Mouse (Mus musculus) hindbrain, embryonic 13.5 days (tissue): ENCODE measurements around the gene Plaa. TPM values are rescaled to one million over a fixed set of nuclear protein-coding genes. Genes with fewer than 3 reads are reported as not detected.
"Not testable (repeated sequence)": the region's sequence is repeated elsewhere in the genome, so short reads cannot be mapped to it uniquely, and the experiment has no call there.

Source experiments
- ATAC-seq: fragments of 200-750 bp; cut with Nextera tagmentation; 2 replicates; pipeline ENCODE4 v1.8.0; 2017; ENCODE audit warnings: moderate TSS enrichment; ENCODE audit not compliant: low FRiP score
- H3K27ac ChIP-seq: fragments of 300-500 bp; sonication (generic); 2 replicates; pipeline ENCODE4 v1.5.1; 2015; ENCODE audit warnings: inconsistent platforms, mild to moderate bottlenecking, moderate library complexity
- H3K27me3 ChIP-seq: fragments of 300-500 bp; sonication (generic); 2 replicates; pipeline ENCODE4 v1.6.1; 2015; ENCODE audit warnings: mild to moderate bottlenecking, inconsistent platforms
- H3K36me3 ChIP-seq: fragments of 300-500 bp; sonication (generic); 2 replicates; pipeline ENCODE4 v1.6.1; 2015; ENCODE audit warnings: mild to moderate bottlenecking, inconsistent platforms
- H3K4me1 ChIP-seq: fragments of 300-500 bp; sonication (generic); replicated peaks from 2 replicates; pipeline ENCODE4 v1.6.1; 2015; ENCODE audit warnings: inconsistent platforms
- H3K4me2 ChIP-seq: fragments of 300-500 bp; sonication (generic); 2 replicates; pipeline ENCODE4 v1.6.1; 2015; ENCODE audit warnings: inconsistent platforms, mild to moderate bottlenecking, moderate library complexity
- H3K4me3 ChIP-seq: fragments of 300-500 bp; sonication (generic); 2 replicates; pipeline ENCODE4 v1.5.1; 2015; ENCODE audit warnings: mild to moderate bottlenecking, inconsistent platforms
- H3K9ac ChIP-seq: fragments of 300-500 bp; sonication (generic); 2 replicates; pipeline ENCODE4 v1.6.1; 2015; ENCODE audit warnings: mild to moderate bottlenecking, inconsistent platforms
- H3K9me3 ChIP-seq: fragments of 300-500 bp; sonication (generic); 2 replicates; pipeline ENCODE4 v1.6.1; 2016; ENCODE audit warnings: inconsistent platforms
- WGBS: fragments of 180-500 bp; shearing (Covaris S2); methylation state at CpG from one replicate; pipeline ENCODE4 v1.1.7; 2015; 5-methylcytosine and 5-hydroxymethylcytosine counted together
- polyA plus RNA-seq: library from polyadenylated mRNA; unstranded; fragments of >200 nt; fragmentation: Nextera tagmentation; extraction: Ambion mirVana; gene quantifications from 2 replicates; pipeline ENCODE4 v1.2.1, GENCODE M21; 2015

Gene Plaa
- 81.0 and 82.7 TPM in 2 replicates for polyA plus RNA-seq

DNA sequence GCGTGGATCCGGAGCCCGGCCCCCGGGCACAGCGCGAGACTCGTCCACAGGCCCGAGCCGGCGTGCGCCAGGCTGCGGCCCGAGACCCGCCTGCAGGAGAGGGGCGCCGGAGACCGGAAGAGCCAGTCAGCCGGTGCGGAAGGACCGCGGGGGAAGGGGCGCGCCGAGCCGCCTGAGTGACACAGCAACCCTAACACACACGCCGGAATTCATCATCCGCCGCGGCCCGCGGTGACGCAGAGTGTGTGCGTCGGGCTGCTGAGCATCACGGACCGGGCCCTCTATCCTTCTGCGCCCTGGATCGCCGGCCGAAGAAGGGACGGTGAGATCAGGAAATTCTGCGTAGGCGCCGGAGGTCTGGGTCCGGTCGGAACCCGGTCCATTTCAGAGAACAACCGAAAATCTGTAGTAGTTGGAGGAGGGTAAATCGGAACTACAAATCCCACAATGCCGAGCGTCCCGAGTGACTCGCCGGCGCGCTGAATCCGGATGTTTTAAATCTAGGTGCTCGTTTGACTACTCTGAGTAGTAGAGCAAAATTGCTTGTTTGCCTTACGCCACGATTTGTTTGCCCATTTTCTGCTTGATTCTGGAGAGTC, at the start of gene Plaa:
TSS of gene Plaa (minus strand) at position 214 of the 599 bp plus-strand sequence.
- under 1% methylated on average over 59 of the region's 61 CpGs for WGBS
- Histone ChIP-seq H3K27ac (peak within 1 kb of the TSS; percentile 95), H3K36me3 (no peaks in the 10 kb centered on the region), H3K27me3 (no peaks in the 10 kb centered on the region), H3K4me3 (peak within 1 kb of the TSS; percentile 98), H3K9me3 (no peaks in the 10 kb centered on the region), H3K4me1 (peaks cover 23% of the 10 kb centered on the region), H3K4me2 (peak within 1 kb of the TSS; percentile 85), H3K9ac (peak within 1 kb of the TSS; percentile 96)
- ATAC-seq: peak; percentile 99

GRCm38 (mm10) chr4:94650426-94651175, 47.6 kb upstream of the Plaa start:
- H3K27ac ChIP-seq, H3K4me3 ChIP-seq, H3K27me3 ChIP-seq, H3K4me1 ChIP-seq, H3K9ac ChIP-seq, H3K9me3 ChIP-seq, ATAC-seq, H3K4me2 ChIP-seq: not testable (repeated sequence)
- WGBS: 94% methylated on average over 5 of the region's 5 CpGs
- H3K36me3 ChIP-seq: peaks cover 18% of the 10 kb centered on the region

DNA sequence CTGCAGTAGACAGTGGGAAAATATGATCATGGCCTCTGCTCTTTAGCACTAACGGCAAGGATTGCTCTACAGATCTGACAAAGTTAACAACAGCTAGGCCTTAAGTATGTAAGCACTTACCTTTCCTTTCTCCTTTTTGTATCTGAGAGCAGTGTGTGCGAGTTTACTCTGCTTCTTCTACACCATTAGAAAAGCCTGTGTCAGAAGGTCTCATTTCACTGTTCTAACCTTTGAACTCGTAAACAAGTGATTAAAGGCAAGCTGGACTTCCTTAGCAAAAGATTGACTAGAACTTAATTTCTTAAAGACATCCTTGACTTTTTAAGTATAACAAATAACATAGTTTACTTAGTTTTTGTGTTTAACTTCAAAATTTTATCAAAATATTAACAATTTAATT, 46.9 kb upstream of the Plaa start, which contains the start of gene Lrrc19:
TSS of gene Lrrc19 (minus strand) at position 225 of the 400 bp plus-strand sequence.
- no peak within 1 kb of the TSS for H3K9ac ChIP-seq
- H3K36me3 ChIP-seq: peaks cover 12% of the 10 kb centered on the region
- H3K27me3 ChIP-seq: no peaks in the 10 kb centered on the region
- no peak within 1 kb of the TSS for H3K27ac ChIP-seq
- no peak within 1 kb of the TSS for H3K4me2 ChIP-seq
- H3K4me3 ChIP-seq: no peak within 1 kb of the TSS
- ATAC-seq: no peak
- no peaks in the 10 kb centered on the region for H3K9me3 ChIP-seq
- no peaks in the 10 kb centered on the region for H3K4me1 ChIP-seq
- 96% methylated on average over 3 of the region's 3 CpGs for WGBS

- 97% methylated on average over 2 of the region's 2 CpGs for WGBS
- Histone ChIP-seq H3K27ac (no peak overlapping the region), H3K4me2 (no peak overlapping the region), H3K4me3 (no peak overlapping the region), H3K9me3 (no peaks in the 10 kb centered on the region), H3K4me1 (no peaks in the 10 kb centered on the region), H3K9ac (no peak overlapping the region), H3K27me3 (no peaks in the 10 kb centered on the region), H3K36me3 (no peaks in the 10 kb centered on the region; the same call in none of the 2 replicates)
- ATAC-seq: no peak
These were observed 40.1 kb upstream of the Plaa start for GRCm38 (mm10) chr4:94643141-94643540.

DNA sequence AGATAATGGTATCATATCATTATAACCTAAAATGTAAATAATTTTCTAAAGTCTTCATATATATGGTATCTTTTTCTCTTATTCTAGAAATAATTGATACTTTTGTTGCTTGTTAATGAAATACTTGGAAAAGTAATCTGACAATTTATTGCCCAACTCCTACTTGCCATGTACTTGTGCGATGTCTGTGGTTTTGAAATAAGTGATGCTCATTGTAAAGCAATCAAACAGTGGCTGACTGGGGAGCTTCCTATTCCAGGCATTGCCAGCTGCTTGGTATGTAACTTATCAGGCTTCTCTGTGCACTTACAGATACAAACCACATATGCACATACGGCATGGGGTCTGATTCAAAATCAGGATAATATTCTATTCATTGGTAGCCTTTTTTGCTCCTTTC, 17.0 kb upstream of the Plaa start:
- Histone ChIP-seq H3K4me2 (no peak overlapping the region), H3K4me1 (peaks cover 13% of the 10 kb centered on the region), H3K27ac (no peak overlapping the region), H3K36me3 (peaks cover 7% of the 10 kb centered on the region), H3K9ac (no peak overlapping the region), H3K4me3 (no peak overlapping the region), H3K27me3 (no peaks in the 10 kb centered on the region), H3K9me3 (no peaks in the 10 kb centered on the region)
- WGBS: 99% methylated on average over 2 of the region's 2 CpGs
- ATAC-seq: no peak

DNA sequence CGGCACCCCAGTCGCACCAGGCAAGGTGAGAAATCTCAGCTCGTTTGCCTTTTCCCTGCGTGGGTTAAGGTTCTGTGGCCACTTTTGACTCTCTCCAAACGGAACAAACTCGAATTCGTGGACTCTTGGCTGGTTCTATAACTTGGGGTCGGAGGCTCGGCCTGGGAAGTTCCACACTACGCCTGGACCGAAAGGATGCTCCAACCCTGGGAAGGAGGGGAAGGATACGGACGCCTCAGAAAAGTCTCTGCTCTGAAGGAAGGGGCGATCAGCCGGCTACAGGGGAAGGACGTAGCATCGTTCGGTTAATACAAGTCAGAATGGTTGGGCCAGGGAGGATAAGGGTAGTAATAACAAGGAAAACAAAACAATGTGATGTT, 11.6 kb upstream of the Plaa start:
- Histone ChIP-seq H3K4me2 (peak overlapping the region; percentile 70), H3K36me3 (no peaks in the 10 kb centered on the region), H3K9me3 (no peaks in the 10 kb centered on the region), H3K4me1 (peaks cover 17% of the 10 kb centered on the region), H3K9ac (peak overlapping the region; percentile 79), H3K27ac (peak overlapping the region; percentile 83), H3K27me3 (no peaks in the 10 kb centered on the region), H3K4me3 (peak overlapping the region; percentile 70)
- WGBS: under 1% methylated on average over 18 of the region's 18 CpGs
- peak; percentile 87 for ATAC-seq

DNA sequence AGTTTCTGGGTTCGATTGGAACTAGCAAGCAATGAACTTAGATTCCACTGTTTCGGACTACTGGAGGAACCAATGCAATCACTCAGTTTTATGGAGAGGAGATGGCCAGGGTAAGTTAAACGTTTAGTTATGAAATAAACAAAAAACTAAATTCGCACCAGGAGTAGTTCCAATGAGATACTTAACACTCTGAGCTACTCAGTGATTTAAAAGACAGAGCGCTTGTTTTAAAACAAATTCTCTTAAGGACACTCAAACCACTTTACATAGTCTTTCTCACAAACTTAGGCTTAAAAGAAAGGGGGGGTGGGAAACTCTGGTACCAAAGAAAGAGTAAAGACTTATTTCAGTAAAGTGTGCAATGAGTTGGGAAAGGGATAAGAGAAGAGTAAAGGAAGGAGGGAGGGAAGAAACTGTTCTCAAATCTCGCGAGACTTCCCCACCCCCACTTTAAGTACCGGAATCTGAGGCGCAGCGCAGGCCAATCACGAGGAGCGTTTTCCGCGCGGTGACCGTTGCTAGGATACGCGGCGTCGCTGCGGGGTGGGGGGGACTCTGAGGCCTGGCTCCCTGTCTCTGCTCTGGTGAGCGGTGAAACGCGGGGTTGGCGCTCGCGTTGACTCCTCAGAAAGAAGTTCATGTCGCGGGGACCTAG, 11.1 kb upstream of the Plaa start, which contains the start of gene Ift74:
TSS of gene Ift74 (plus strand) at position 520 of the 655 bp plus-strand sequence.
- H3K36me3 ChIP-seq: no peaks in the 10 kb centered on the region
- H3K4me2 ChIP-seq: peak within 1 kb of the TSS; percentile 70
- no peaks in the 10 kb centered on the region for H3K27me3 ChIP-seq
- ATAC-seq: peak; percentile 100
- H3K9ac ChIP-seq: peak within 1 kb of the TSS; percentile 79
- peak within 1 kb of the TSS; percentile 70 for H3K4me3 ChIP-seq
- 2% methylated on average over 29 of the region's 29 CpGs for WGBS
- peaks cover 17% of the 10 kb centered on the region for H3K4me1 ChIP-seq
- peak within 1 kb of the TSS; percentile 83 for H3K27ac ChIP-seq
- no peaks in the 10 kb centered on the region for H3K9me3 ChIP-seq

- Histone ChIP-seq H3K9ac (no peak overlapping the region), H3K9me3 (no peaks in the 10 kb centered on the region), H3K36me3 (no peaks in the 10 kb centered on the region), H3K27ac (no peak overlapping the region), H3K27me3 (no peaks in the 10 kb centered on the region), H3K4me2 (no peak overlapping the region), H3K4me1 (peaks cover 6% of the 10 kb centered on the region), H3K4me3 (no peak overlapping the region)
- 82% methylated on average over 3 of the region's 3 CpGs for WGBS
- ATAC-seq: no peak
These were observed 7.3 kb upstream of the Plaa start for GRCm38 (mm10) chr4:94610339-94610738.

DNA sequence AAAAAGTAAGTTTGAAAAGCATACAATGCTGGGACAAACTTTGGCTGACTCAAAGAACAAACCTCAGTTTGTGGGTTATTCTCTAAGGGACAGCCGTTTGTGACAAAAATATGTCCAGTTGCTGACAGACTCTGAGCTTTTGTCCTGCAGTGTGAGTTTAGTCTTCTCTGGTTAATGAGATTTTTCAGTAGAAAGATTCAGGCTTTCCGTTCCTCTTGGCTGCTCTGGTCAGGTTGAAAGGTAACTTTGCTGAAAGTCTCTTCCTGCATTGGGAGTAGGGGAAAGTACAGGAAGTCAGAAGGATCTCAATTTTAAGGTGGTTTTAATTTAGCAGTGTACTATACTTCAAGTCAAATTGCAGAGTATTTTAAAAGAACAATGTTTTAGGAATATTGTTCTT, 2.5 kb upstream of the Plaa start:
- H3K27ac ChIP-seq: no peak overlapping the region
- no peak overlapping the region for H3K9ac ChIP-seq
- H3K4me2 ChIP-seq: no peak overlapping the region
- H3K27me3 ChIP-seq: no peaks in the 10 kb centered on the region
- 93% methylated on average over 2 of the region's 2 CpGs for WGBS
- H3K36me3 ChIP-seq: no peaks in the 10 kb centered on the region
- peaks cover 21% of the 10 kb centered on the region for H3K4me1 ChIP-seq
- no peak for ATAC-seq
- no peak overlapping the region for H3K4me3 ChIP-seq
- no peaks in the 10 kb centered on the region for H3K9me3 ChIP-seq

DNA sequence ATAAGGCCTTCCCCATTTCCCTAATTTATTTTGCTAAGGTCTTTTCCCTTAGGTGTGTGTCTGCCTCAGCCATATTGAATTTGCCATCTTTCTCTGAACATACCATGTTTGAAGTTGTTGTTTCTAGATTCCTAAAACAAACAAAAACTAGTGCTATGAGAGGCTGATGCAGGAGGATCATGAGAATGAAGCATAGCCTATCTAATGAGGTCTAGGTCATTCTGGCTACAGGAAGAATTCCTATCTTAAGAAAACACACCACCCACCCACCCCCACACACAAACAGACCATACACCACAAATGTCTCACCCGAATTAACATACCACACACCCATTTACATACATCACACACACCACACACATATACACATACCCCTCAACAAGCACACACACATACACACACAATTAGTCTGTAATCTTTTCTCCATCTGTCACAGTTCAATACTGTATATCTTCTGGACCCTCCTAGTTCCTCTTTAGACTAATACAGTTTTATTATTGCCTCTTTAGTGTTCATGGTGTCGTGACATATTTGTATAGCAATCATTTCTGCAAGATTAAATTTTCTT, 1.5 kb upstream of the Plaa start:
- no peak overlapping the region for H3K9ac ChIP-seq
- peaks cover 23% of the 10 kb centered on the region for H3K4me1 ChIP-seq
- H3K27me3 ChIP-seq: no peaks in the 10 kb centered on the region
- H3K9me3 ChIP-seq: no peaks in the 10 kb centered on the region
- no peaks in the 10 kb centered on the region for H3K36me3 ChIP-seq
- H3K4me3 ChIP-seq: no peak overlapping the region
- ATAC-seq: no peak
- H3K27ac ChIP-seq: no peak overlapping the region
- 0 out of 2 replicates have a peak overlapping the region, but pooled peaks have one; percentile 85 for H3K4me2 ChIP-seq
- WGBS: 93% methylated on average over 2 of the region's 2 CpGs

- H3K4me2 ChIP-seq: peak overlapping the region; percentile 85
- peak overlapping the region; percentile 96 for H3K9ac ChIP-seq
- H3K36me3 ChIP-seq: no peaks in the 10 kb centered on the region
- H3K9me3 ChIP-seq: no peaks in the 10 kb centered on the region
- peak overlapping the region; percentile 95 for H3K27ac ChIP-seq
- ATAC-seq: peak; percentile 89; the same call in 1 of the 2 replicates
- H3K27me3 ChIP-seq: no peaks in the 10 kb centered on the region
- H3K4me1 ChIP-seq: peaks cover 23% of the 10 kb centered on the region
- 1% methylated on average over 33 of the region's 33 CpGs for WGBS
- peak overlapping the region; percentile 98 for H3K4me3 ChIP-seq
These were observed 481 bp downstream of the Plaa start for GRCm38 (mm10) chr4:94602496-94603030.

DNA sequence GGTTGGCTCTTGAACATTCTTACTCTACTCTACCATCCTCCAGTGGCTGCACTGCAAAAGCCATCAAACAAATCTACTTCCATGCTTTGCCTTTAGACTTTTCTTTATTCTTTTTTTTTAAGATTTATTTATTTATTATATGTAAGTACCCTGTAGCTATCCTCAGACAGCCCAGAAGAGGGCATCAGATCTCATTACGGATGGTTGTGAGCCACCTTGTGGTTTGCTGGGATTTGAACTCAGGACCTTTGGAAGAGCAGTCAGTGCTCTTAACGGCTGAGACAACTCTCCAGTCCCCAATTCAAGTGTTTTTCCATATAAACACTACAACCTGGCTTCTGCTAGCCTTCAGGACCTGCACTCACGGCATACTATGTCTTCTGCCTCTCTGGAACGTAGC, 1.6 kb downstream of the Plaa start:
- H3K9me3 ChIP-seq: no peaks in the 10 kb centered on the region
- no peak overlapping the region for H3K9ac ChIP-seq
- peaks cover 23% of the 10 kb centered on the region for H3K4me1 ChIP-seq
- no peaks in the 10 kb centered on the region for H3K36me3 ChIP-seq
- no peak for ATAC-seq
- H3K4me2 ChIP-seq: peak overlapping the region; percentile 85
- H3K4me3 ChIP-seq: peak overlapping the region; percentile 98
- H3K27ac ChIP-seq: no peak overlapping the region
- 89% methylated on average over 4 of the region's 4 CpGs for WGBS
- H3K27me3 ChIP-seq: no peaks in the 10 kb centered on the region
